Mouse (Mus musculus): ENCODE data around the gene Tmem106c. TPM values are rescaled to one million over a fixed set of nuclear protein-coding genes. Genes with fewer than 3 reads are reported as not detected.
A peak's percentile ranks its signal among the peaks of the same experiment; 100 is the strongest.

Tmem106c gene
- polyA plus RNA-seq, 1 experiment: 34.2 TPM

GRCm38 (mm10) chr15:97950240-97950639, 13.8 kb upstream of the Tmem106c start:
- Histone ChIP-seq H3K4me1 (ENCODE audit: control insufficient read depth, insufficient read depth, low read length) (no peaks in the 10 kb centered on the region), H3K4me3 (replicated peaks; ENCODE audit: extremely low read depth, low read depth, low read length) (no peak overlapping the region)
- WGBS: 60% methylated on average over 7 of the region's 7 CpGs
- TF ChIP-seq POLR2A (IDR thresholded peaks at IDR 0.05; ENCODE audit: borderline replicate concordance, extremely low read depth, low read depth, low read length): no peak
- DNase-seq: no peak

DNA sequence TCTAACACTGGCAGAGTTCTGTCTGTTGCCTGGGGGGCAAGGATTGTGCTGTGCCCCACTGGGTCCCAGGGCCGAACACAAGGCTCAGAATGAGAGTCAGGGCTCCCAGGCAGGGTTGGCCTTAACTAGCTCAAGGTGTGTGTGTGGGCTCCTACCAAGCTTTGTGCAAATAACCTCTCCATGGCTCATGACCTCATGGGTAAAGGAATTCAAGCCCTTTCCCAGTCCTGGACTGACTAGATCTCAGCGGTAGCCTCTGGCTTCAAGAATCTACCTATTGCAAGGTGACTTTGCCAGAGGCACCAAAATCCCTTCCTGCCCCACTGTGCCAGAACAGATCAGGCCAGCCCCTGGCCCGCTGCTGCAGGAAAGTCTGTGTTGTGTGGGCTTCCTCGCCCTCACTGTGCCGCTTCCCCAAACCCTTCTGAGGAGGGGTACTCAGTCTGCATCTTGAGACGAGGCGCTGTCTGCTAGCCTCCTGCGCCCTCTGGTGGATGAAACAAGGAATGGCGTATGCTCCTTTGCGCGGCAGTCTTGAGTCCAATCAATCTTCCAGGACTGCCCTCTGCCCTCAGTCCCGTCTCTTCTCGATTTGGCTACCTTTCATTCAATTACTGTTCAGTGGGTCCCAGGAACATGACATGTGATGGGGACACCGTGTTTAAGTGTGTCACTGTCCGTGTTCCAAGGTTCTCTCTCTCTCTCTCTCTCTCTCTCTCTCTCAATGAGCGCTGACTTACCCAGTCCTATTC, 11.7 kb upstream of the Tmem106c start:
- DNase-seq: peak; percentile 61
- TF ChIP-seq CTCF (IDR thresholded peaks at IDR 0.05; ENCODE audit: insufficient read depth, low read length): peak; percentile 98
- no peak for TF ChIP-seq POLR2A (IDR thresholded peaks at IDR 0.05; ENCODE audit: borderline replicate concordance, extremely low read depth, low read depth, low read length)
- 14% methylated on average over 16 of the region's 16 CpGs for WGBS

DNA sequence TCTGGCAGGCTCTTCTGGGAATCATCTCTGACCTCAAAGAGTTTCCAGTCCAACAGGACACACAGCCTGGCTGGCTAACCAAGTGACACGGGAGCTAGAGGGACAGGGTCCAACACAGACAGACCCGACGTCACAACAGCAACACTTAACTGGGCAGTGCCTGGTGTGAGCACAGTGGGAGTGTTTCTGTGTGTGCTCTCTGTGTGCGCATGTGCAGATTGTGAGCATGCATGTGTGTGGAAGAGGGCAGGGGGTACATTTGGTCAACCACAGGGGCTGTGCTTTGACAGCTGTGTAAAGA, 11.2 kb upstream of the Tmem106c start:
- 59% methylated on average over 4 of the region's 4 CpGs for WGBS
- TF ChIP-seq POLR2A (IDR thresholded peaks at IDR 0.05; ENCODE audit: borderline replicate concordance, extremely low read depth, low read depth, low read length): no peak
- no peak for TF ChIP-seq CTCF (IDR thresholded peaks at IDR 0.05; ENCODE audit: insufficient read depth, low read length)
- DNase-seq: no peak

More for the DNA sequence above, 11.7 kb upstream of the Tmem106c start:
- H3K4me1 ChIP-seq (ENCODE audit: control insufficient read depth, insufficient read depth, low read length): no peaks in the 10 kb centered on the region
- no peak overlapping the region for H3K4me3 ChIP-seq (replicated peaks; ENCODE audit: extremely low read depth, low read depth, low read length)

DNA sequence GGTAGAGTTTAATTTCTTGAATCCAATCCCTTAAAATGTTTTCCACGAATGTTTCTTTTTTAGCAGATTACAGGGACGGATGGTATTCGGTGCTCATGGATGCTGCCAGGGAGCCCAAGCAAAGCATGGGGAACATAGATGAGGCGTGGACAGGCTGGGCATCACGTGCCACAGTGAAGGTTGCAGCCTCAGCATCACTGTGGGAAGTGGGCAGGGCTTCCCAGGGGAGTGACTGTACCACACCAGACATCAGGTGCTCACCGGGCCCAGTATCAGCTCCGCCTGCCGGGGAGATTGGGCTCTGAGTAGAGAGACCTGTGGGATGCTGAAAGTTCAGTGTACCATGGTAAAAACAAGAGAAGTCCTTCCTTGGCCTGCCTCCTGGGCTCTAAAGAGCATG, 9.3 kb upstream of the Tmem106c start:
- WGBS: 78% methylated on average over 8 of the region's 8 CpGs
- TF ChIP-seq POLR2A (IDR thresholded peaks at IDR 0.05; ENCODE audit: borderline replicate concordance, extremely low read depth, low read depth, low read length): no peak
- no peak for TF ChIP-seq CTCF (IDR thresholded peaks at IDR 0.05; ENCODE audit: insufficient read depth, low read length)
- Histone ChIP-seq H3K4me3 (replicated peaks; ENCODE audit: extremely low read depth, low read depth, low read length) (no peak overlapping the region), H3K4me1 (ENCODE audit: control insufficient read depth, insufficient read depth, low read length) (no peaks in the 10 kb centered on the region)
- DNase-seq: no peak

More for the DNA sequence above, 11.2 kb upstream of the Tmem106c start:
- Histone ChIP-seq H3K4me1 (ENCODE audit: control insufficient read depth, insufficient read depth, low read length) (no peaks in the 10 kb centered on the region), H3K4me3 (replicated peaks; ENCODE audit: extremely low read depth, low read depth, low read length) (no peak overlapping the region)

- H3K4me3 ChIP-seq (replicated peaks; ENCODE audit: extremely low read depth, low read depth, low read length): no peak overlapping the region
- no peak for DNase-seq
- TF ChIP-seq CTCF (IDR thresholded peaks at IDR 0.05; ENCODE audit: insufficient read depth, low read length) (no peak), POLR2A (IDR thresholded peaks at IDR 0.05; ENCODE audit: borderline replicate concordance, extremely low read depth, low read depth, low read length) (no peak)
- 9% methylated on average over 1 of the region's 1 CpGs for WGBS
- no peaks in the 10 kb centered on the region for H3K4me1 ChIP-seq (ENCODE audit: control insufficient read depth, insufficient read depth, low read length)
Measured at GRCm38 (mm10) chr15:97955286-97955685, 8.7 kb upstream of the Tmem106c start.

GRCm38 (mm10) chr15:97955742-97956141, 8.3 kb upstream of the Tmem106c start:
- WGBS: 19% methylated on average over 4 of the region's 4 CpGs
- no peaks in the 10 kb centered on the region for H3K4me1 ChIP-seq (ENCODE audit: control insufficient read depth, insufficient read depth, low read length)
- no peak overlapping the region for H3K4me3 ChIP-seq (replicated peaks; ENCODE audit: extremely low read depth, low read depth, low read length)
- no peak for DNase-seq
- TF ChIP-seq POLR2A (IDR thresholded peaks at IDR 0.05; ENCODE audit: borderline replicate concordance, extremely low read depth, low read depth, low read length) (no peak), CTCF (IDR thresholded peaks at IDR 0.05; ENCODE audit: insufficient read depth, low read length) (no peak)

GRCm38 (mm10) chr15:97956416-97956815, 7.6 kb upstream of the Tmem106c start:
- no peak for DNase-seq
- TF ChIP-seq POLR2A (IDR thresholded peaks at IDR 0.05; ENCODE audit: borderline replicate concordance, extremely low read depth, low read depth, low read length): no peak
- TF ChIP-seq CTCF (IDR thresholded peaks at IDR 0.05; ENCODE audit: insufficient read depth, low read length): no peak
- WGBS: 63% methylated on average over 11 of the region's 11 CpGs
- no peak overlapping the region for H3K4me3 ChIP-seq (replicated peaks; ENCODE audit: extremely low read depth, low read depth, low read length)
- no peaks in the 10 kb centered on the region for H3K4me1 ChIP-seq (ENCODE audit: control insufficient read depth, insufficient read depth, low read length)

- TF ChIP-seq CTCF (IDR thresholded peaks at IDR 0.05; ENCODE audit: insufficient read depth, low read length) (no peak), POLR2A (IDR thresholded peaks at IDR 0.05; ENCODE audit: borderline replicate concordance, extremely low read depth, low read depth, low read length) (no peak)
- H3K4me3 ChIP-seq (replicated peaks; ENCODE audit: extremely low read depth, low read depth, low read length): peak overlapping the region; percentile 70
- WGBS: 8% methylated on average over 13 of the region's 13 CpGs
Measured at GRCm38 (mm10) chr15:97963329-97963988, 541 bp upstream of the Tmem106c start.

GRCm38 (mm10) chr15:97964836-97965187, 812 bp downstream of the Tmem106c start:
- WGBS: 36% methylated on average over 7 of the region's 7 CpGs
- TF ChIP-seq POLR2A (IDR thresholded peaks at IDR 0.05; ENCODE audit: borderline replicate concordance, extremely low read depth, low read depth, low read length) (no peak), CTCF (IDR thresholded peaks at IDR 0.05; ENCODE audit: insufficient read depth, low read length) (no peak)
- Histone ChIP-seq H3K4me1 (ENCODE audit: control insufficient read depth, insufficient read depth, low read length) (no peaks in the 10 kb centered on the region), H3K4me3 (replicated peaks; ENCODE audit: extremely low read depth, low read depth, low read length) (no peak overlapping the region)
- no peak for DNase-seq

More at GRCm38 (mm10) chr15:97963329-97963988, 541 bp upstream of the Tmem106c start:
- no peaks in the 10 kb centered on the region for H3K4me1 ChIP-seq (ENCODE audit: control insufficient read depth, insufficient read depth, low read length)
- no peak for DNase-seq

Data from lung, adult 2 months (tissue).